Mouse (Mus musculus): Measurements from ENCODE around the gene Uba5. TPM values are rescaled to one million over a fixed set of nuclear protein-coding genes. Genes with fewer than 3 reads are reported as not detected.

The Uba5 gene
- polyA plus RNA-seq, 1 experiment from 2014 or later, result 68.0 TPM

DNA sequence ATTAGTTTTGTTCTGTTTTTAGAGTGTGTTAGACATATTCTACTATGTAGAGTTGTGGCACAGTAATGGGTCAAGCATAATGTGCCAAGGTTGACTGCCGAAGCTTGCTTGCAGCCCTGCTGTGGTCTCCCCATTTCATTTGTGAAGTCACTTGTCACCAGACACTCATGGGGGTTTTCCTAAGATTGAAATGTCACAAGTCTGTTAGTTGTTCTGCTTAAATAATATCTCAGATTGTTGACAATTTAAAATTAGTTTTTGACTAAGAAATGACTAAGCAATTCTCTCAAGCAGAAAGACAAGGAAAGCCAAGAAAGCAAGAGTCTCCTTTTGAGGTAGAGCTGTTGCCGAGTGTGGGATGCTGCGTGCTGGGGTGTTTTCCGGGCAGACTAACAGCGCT lies 30.0 kb upstream of the Uba5 start:
- ATAC-seq (ENCODE audit: low FRiP score), result no peak
- H3K4me1 ChIP-seq, result no peaks in the 10 kb centered on the region
- WGBS, result 94% methylated on average over 5 of the region's 5 CpGs
- H3K9me3 ChIP-seq (replicated peaks), result no peaks in the 10 kb centered on the region
- no peak overlapping the region for H3K27ac ChIP-seq (replicated peaks)
- H3K4me2 ChIP-seq, result no peak overlapping the region
- no peaks in the 10 kb centered on the region for H3K36me3 ChIP-seq
- no peaks in the 10 kb centered on the region for H3K27me3 ChIP-seq (replicated peaks)
- H3K4me3 ChIP-seq (replicated peaks), result no peak overlapping the region
- no peak overlapping the region for H3K9ac ChIP-seq (replicated peaks)

GRCm38 (mm10) chr9:104088555-104088954 lies 25.6 kb upstream of the Uba5 start:
- no peaks in the 10 kb centered on the region for H3K9me3 ChIP-seq (replicated peaks)
- H3K4me1 ChIP-seq, result no peaks in the 10 kb centered on the region
- ATAC-seq (ENCODE audit: low FRiP score), result no peak
- H3K4me2 ChIP-seq, result no peak overlapping the region
- H3K27me3 ChIP-seq (replicated peaks), result no peaks in the 10 kb centered on the region
- peak overlapping the region; percentile 23; the same call in 1 of the 2 replicates for H3K27ac ChIP-seq (replicated peaks)
- no peak overlapping the region for H3K4me3 ChIP-seq (replicated peaks)
- H3K9ac ChIP-seq (replicated peaks), result no peak overlapping the region
- WGBS, result 53% methylated on average over 8 of the region's 8 CpGs
- 0 out of 2 replicates have a peak, but pooled peaks cover 5% of the 10 kb centered on the region for H3K36me3 ChIP-seq

- Histone ChIP-seq H3K27me3 (replicated peaks) (no peaks in the 10 kb centered on the region), H3K4me2 (no peak overlapping the region), H3K36me3 (0 out of 2 replicates have a peak, but pooled peaks cover 10% of the 10 kb centered on the region), H3K9me3 (replicated peaks) (no peaks in the 10 kb centered on the region), H3K4me3 (replicated peaks) (no peak overlapping the region), H3K4me1 (no peaks in the 10 kb centered on the region), H3K27ac (replicated peaks) (no peak overlapping the region), H3K9ac (replicated peaks) (no peak overlapping the region)
- 55% methylated on average over 4 of the region's 4 CpGs for WGBS
- no peak for ATAC-seq (ENCODE audit: low FRiP score)
Measured at GRCm38 (mm10) chr9:104085730-104086429, 22.9 kb upstream of the Uba5 start.

DNA sequence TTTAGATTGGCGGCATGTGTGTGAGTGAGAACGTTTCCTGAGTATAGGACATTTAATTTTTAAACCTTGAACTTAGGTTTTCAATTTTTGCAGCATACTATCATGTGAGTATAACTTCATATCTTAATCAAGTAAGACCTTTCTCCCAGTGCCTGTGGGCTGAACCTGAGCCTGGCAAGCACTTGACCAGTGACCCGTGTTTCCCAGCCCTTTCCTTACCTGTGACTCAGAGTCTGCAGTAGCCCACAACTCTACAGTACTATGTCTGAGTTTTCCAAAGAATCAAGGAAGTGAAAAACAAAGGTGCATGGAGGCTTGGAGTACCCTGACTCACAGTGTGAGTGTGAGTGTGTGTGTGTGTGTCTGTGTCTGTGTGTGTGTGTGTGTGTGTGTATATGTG lies 17.1 kb upstream of the Uba5 start:
- no peaks in the 10 kb centered on the region for H3K9me3 ChIP-seq (replicated peaks)
- ATAC-seq (ENCODE audit: low FRiP score), result no peak
- 80% methylated on average over 3 of the region's 3 CpGs for WGBS

GRCm38 (mm10) chr9:104079379-104079778 lies 16.4 kb upstream of the Uba5 start:
- H3K27me3 ChIP-seq (replicated peaks), result no peaks in the 10 kb centered on the region
- no peak overlapping the region for H3K4me3 ChIP-seq (replicated peaks)
- H3K4me2 ChIP-seq, result no peak overlapping the region
- 51% methylated on average over 5 of the region's 5 CpGs for WGBS
- no peak overlapping the region for H3K27ac ChIP-seq (replicated peaks)
- ATAC-seq (ENCODE audit: low FRiP score), result no peak
- H3K36me3 ChIP-seq, result 0 out of 2 replicates have a peak, but pooled peaks cover 6% of the 10 kb centered on the region
- no peak overlapping the region for H3K9ac ChIP-seq (replicated peaks)
- H3K4me1 ChIP-seq, result no peaks in the 10 kb centered on the region
- H3K9me3 ChIP-seq (replicated peaks), result no peaks in the 10 kb centered on the region

More for the DNA sequence above, 17.1 kb upstream of the Uba5 start:
- no peak overlapping the region for H3K27ac ChIP-seq (replicated peaks)
- no peak overlapping the region for H3K9ac ChIP-seq (replicated peaks)
- H3K4me2 ChIP-seq, result no peak overlapping the region
- H3K4me3 ChIP-seq (replicated peaks), result no peak overlapping the region
- H3K36me3 ChIP-seq, result 0 out of 2 replicates have a peak, but pooled peaks cover 10% of the 10 kb centered on the region
- no peaks in the 10 kb centered on the region for H3K27me3 ChIP-seq (replicated peaks)
- no peaks in the 10 kb centered on the region for H3K4me1 ChIP-seq

GRCm38 (mm10) chr9:104078780-104079179 lies 15.8 kb upstream of the Uba5 start:
- no peak overlapping the region for H3K27ac ChIP-seq (replicated peaks)
- ATAC-seq (ENCODE audit: low FRiP score), result no peak
- no peak overlapping the region for H3K4me3 ChIP-seq (replicated peaks)
- no peaks in the 10 kb centered on the region for H3K9me3 ChIP-seq (replicated peaks)
- no peaks in the 10 kb centered on the region for H3K4me1 ChIP-seq
- WGBS, result 92% methylated on average over 1 of the region's 1 CpGs
- no peak overlapping the region for H3K4me2 ChIP-seq
- no peaks in the 10 kb centered on the region for H3K27me3 ChIP-seq (replicated peaks)
- H3K9ac ChIP-seq (replicated peaks), result no peak overlapping the region
- 0 out of 2 replicates have a peak, but pooled peaks cover 6% of the 10 kb centered on the region for H3K36me3 ChIP-seq

- no peak overlapping the region for H3K9ac ChIP-seq (replicated peaks)
- ATAC-seq (ENCODE audit: low FRiP score), result no peak
Measured at GRCm38 (mm10) chr9:104075808-104076207, 12.9 kb upstream of the Uba5 start.

GRCm38 (mm10) chr9:104070863-104071604 lies 8.1 kb upstream of the Uba5 start:
- Histone ChIP-seq H3K27me3 (replicated peaks) (no peaks in the 10 kb centered on the region), H3K36me3 (no peaks in the 10 kb centered on the region), H3K9ac (replicated peaks) (no peak overlapping the region), H3K9me3 (replicated peaks) (no peaks in the 10 kb centered on the region), H3K4me3 (replicated peaks) (no peak overlapping the region), H3K4me1 (no peaks in the 10 kb centered on the region), H3K27ac (replicated peaks) (no peak overlapping the region), H3K4me2 (no peak overlapping the region)
- 83% methylated on average over 8 of the region's 8 CpGs for WGBS
- no peak for ATAC-seq (ENCODE audit: low FRiP score)

More at GRCm38 (mm10) chr9:104075808-104076207, 12.9 kb upstream of the Uba5 start:
- Histone ChIP-seq H3K27ac (replicated peaks) (no peak overlapping the region), H3K4me2 (no peak overlapping the region), H3K27me3 (replicated peaks) (no peaks in the 10 kb centered on the region), H3K36me3 (no peaks in the 10 kb centered on the region), H3K9me3 (replicated peaks) (no peaks in the 10 kb centered on the region), H3K4me3 (replicated peaks) (no peak overlapping the region), H3K4me1 (no peaks in the 10 kb centered on the region)
- WGBS, result 68% methylated on average over 2 of the region's 2 CpGs

DNA sequence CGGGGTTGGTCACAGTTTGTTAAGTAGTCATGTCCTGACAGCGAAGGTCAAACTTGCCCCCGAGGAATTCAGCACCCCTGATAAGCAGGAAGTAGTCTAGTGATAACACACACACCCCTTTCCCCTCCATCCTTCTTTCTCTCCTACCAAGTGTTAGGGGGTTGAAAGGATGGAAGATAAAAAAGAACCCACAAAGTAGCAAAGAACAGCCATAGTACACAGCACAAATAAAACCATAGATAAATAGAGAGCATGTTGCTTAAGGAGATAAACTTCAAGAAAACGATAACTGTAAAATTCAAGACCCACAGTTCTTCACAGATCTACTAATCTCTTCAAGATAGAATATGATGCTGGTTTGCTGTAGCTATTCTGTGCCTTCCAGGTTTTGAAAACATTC lies 7.3 kb upstream of the Uba5 start:
- Histone ChIP-seq H3K9me3 (replicated peaks) (no peaks in the 10 kb centered on the region), H3K27ac (replicated peaks) (no peak overlapping the region), H3K36me3 (no peaks in the 10 kb centered on the region), H3K4me3 (replicated peaks) (no peak overlapping the region), H3K27me3 (replicated peaks) (no peaks in the 10 kb centered on the region), H3K9ac (replicated peaks) (no peak overlapping the region), H3K4me2 (no peak overlapping the region), H3K4me1 (no peaks in the 10 kb centered on the region)
- no peak for ATAC-seq (ENCODE audit: low FRiP score)
- 86% methylated on average over 4 of the region's 4 CpGs for WGBS

- Histone ChIP-seq H3K36me3 (peaks cover 12% of the 10 kb centered on the region), H3K4me1 (peaks cover 21% of the 10 kb centered on the region), H3K27me3 (replicated peaks) (no peaks in the 10 kb centered on the region), H3K9me3 (replicated peaks) (no peaks in the 10 kb centered on the region), H3K9ac (replicated peaks) (no peak overlapping the region), H3K4me2 (no peak overlapping the region), H3K4me3 (replicated peaks) (no peak overlapping the region), H3K27ac (replicated peaks) (no peak overlapping the region)
- no peak for ATAC-seq (ENCODE audit: low FRiP score)
- 37% methylated on average over 1 of the region's 1 CpGs for WGBS
Measured at GRCm38 (mm10) chr9:104064571-104064970, 1.6 kb upstream of the Uba5 start.

GRCm38 (mm10) chr9:104063244-104063961 lies 469 bp upstream of the Uba5 start, which contains the start of gene Acad11:
TSS of gene Acad11 (plus strand) at chr9:104063377.
- ATAC-seq (ENCODE audit: low FRiP score), result peak; percentile 98

More at GRCm38 (mm10) chr9:104063244-104063961, 469 bp upstream of the Uba5 start, which contains the start of gene Acad11:
- H3K27me3 ChIP-seq (replicated peaks), result no peaks in the 10 kb centered on the region
- H3K4me1 ChIP-seq, result peaks cover 21% of the 10 kb centered on the region
- H3K9ac ChIP-seq (replicated peaks), result peak within 1 kb of the TSS; percentile 96
- H3K27ac ChIP-seq (replicated peaks), result peak within 1 kb of the TSS; percentile 85
- H3K4me2 ChIP-seq, result peak within 1 kb of the TSS; percentile 86
- WGBS, result under 1% methylated on average over 30 of the region's 30 CpGs
- H3K9me3 ChIP-seq (replicated peaks), result no peaks in the 10 kb centered on the region
- peak within 1 kb of the TSS; percentile 99 for H3K4me3 ChIP-seq (replicated peaks)
- H3K36me3 ChIP-seq, result peaks cover 13% of the 10 kb centered on the region

Data from neural tube, embryonic 15.5 days (tissue).